Comparison of ENCODE assay signal across 8 mouse cellular contexts in the genomic region with DNA sequence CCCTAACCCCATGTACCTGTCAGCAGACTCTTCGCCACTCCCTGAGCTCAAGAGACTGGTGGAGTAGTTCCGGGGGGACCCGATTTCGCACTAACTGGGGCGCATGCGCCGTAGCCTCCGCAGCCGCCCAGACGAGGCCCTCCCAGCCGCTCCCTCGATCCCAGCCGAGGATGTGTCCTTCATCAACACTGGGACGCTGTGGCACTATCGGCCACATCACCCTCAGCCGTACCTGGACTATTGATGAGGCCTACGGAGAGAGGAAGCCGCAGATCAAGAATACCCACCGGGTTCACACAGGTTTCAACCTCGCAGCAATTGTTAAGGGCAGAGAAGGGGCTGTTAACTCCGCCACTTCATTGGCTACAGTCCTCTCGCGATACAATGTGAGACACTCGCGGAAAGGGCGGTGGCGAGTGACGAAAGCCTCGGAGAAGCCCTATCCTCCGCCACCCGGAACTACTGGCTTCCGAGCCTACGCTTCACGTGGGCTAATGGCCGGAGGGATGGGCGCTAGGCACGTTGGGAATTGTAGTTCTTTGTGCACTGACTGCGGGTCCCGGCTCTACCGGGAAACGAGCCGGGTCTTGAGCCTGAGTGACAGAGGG. TPM values are rescaled to one million over a fixed set of nuclear protein-coding genes. Genes with fewer than 3 reads are reported as not detected.
DNase-seq lines count a peak whose midpoint lies in the region; ATAC-seq and TF ChIP-seq lines count a peak whose summit lies in the region.

No protein-coding gene starts in this region.

- H3K36me3 ChIP-seq in E14TG2a.4 (ENCODE audit: insufficient read depth, low read length) = peaks cover 44% of the 10 kb centered on the region
- peaks cover 35% of the 10 kb centered on the region for H3K36me3 ChIP-seq in forebrain, embryonic 12.5 days (replicated peaks)
- H3K36me3 ChIP-seq in heart, postnatal 0 days (replicated peaks; ENCODE audit: control insufficient read depth, insufficient read depth, low read length) = peaks cover 34% of the 10 kb centered on the region
- peaks cover 30% of the 10 kb centered on the region for H3K36me3 ChIP-seq in liver, embryonic 16.5 days (ENCODE audit: control insufficient read depth, insufficient read depth)
- peaks cover 36% of the 10 kb centered on the region for H3K36me3 ChIP-seq in neural tube, embryonic 13.5 days
- H3K36me3 ChIP-seq in testis, adult 2 months (ENCODE audit: control insufficient read depth, insufficient read depth, low read length) = peaks cover 3% of the 10 kb centered on the region

- H3K9ac ChIP-seq in forebrain, embryonic 12.5 days = peak overlapping the region; percentile 94
- H3K9ac ChIP-seq in heart, postnatal 0 days (replicated peaks; ENCODE audit: low read depth, low read length) = peak overlapping the region; percentile 87
- H3K9ac ChIP-seq in liver, embryonic 16.5 days (ENCODE audit: low read depth, low read length) = peak overlapping the region; percentile 95
- H3K9ac ChIP-seq in neural tube, embryonic 13.5 days = peak overlapping the region; percentile 93

- WGBS in forebrain, embryonic 12.5 days = under 1% methylated on average over 42 of the region's 42 CpGs
- WGBS in heart, postnatal 0 days = under 1% methylated on average over 42 of the region's 42 CpGs
- WGBS in liver, embryonic 16.5 days (ENCODE audit: insufficient replicate concordance) = under 1% methylated on average over 42 of the region's 42 CpGs
- under 1% methylated on average over 42 of the region's 42 CpGs for WGBS in neural tube, embryonic 13.5 days

- no peak for TF ChIP-seq CTCF in E14TG2a.4 (conservative IDR thresholded peaks at IDR 0.05; ENCODE audit: low read length)
- TF ChIP-seq CTCF in heart, postnatal 0 days (IDR thresholded peaks at IDR 0.05; ENCODE audit: low read depth) = 0 out of 2 replicates have a peak, but pooled peaks have one; percentile 4
- TF ChIP-seq CTCF in testis, adult 2 months (IDR thresholded peaks at IDR 0.05; ENCODE audit: control insufficient read depth, insufficient read depth, insufficient replicate concordance, low read depth, low read length) = no peak

- H3K4me2 ChIP-seq in forebrain, embryonic 12.5 days = peak overlapping the region; percentile 86
- peak overlapping the region; percentile 80 for H3K4me2 ChIP-seq in heart, postnatal 0 days (ENCODE audit: low read depth, low read length)
- peak overlapping the region; percentile 94 for H3K4me2 ChIP-seq in liver, embryonic 16.5 days (ENCODE audit: low read depth, low read length)
- H3K4me2 ChIP-seq in neural tube, embryonic 13.5 days = peak overlapping the region; percentile 92

- H3K9me3 ChIP-seq in E14TG2a.4 (ENCODE audit: low read length) = no peaks in the 10 kb centered on the region
- H3K9me3 ChIP-seq in forebrain, embryonic 12.5 days = no peaks in the 10 kb centered on the region
- no peaks in the 10 kb centered on the region for H3K9me3 ChIP-seq in heart, postnatal 0 days (replicated peaks; ENCODE audit: control insufficient read depth, low read length)
- H3K9me3 ChIP-seq in liver, embryonic 16.5 days (replicated peaks; ENCODE audit: control insufficient read depth, low read length) = no peaks in the 10 kb centered on the region
- H3K9me3 ChIP-seq in neural tube, embryonic 13.5 days = no peaks in the 10 kb centered on the region

- H3K4me3 ChIP-seq in E14TG2a.4 (replicated peaks; ENCODE audit: low read length) = peak overlapping the region; percentile 92
- H3K4me3 ChIP-seq in forebrain, embryonic 12.5 days (replicated peaks) = peak overlapping the region; percentile 98
- peak overlapping the region; percentile 87 for H3K4me3 ChIP-seq in heart, postnatal 0 days (ENCODE audit: low read depth, low read length)
- peak overlapping the region; percentile 94 for H3K4me3 ChIP-seq in liver, embryonic 16.5 days (ENCODE audit: low read depth, low read length)
- H3K4me3 ChIP-seq in neural tube, embryonic 13.5 days = peak overlapping the region; percentile 96
- peak overlapping the region; percentile 95 for H3K4me3 ChIP-seq in testis, adult 2 months (ENCODE audit: control insufficient read depth, low read depth, low read length)

- peak; percentile 97 for ATAC-seq in forebrain, embryonic 12.5 days (ENCODE audit: low FRiP score)
- ATAC-seq in heart, postnatal 0 days (ENCODE audit: insufficient read depth, low read depth) = peak; percentile 94
- ATAC-seq in liver, embryonic 16.5 days (ENCODE audit: low read depth) = peak; percentile 89
- ATAC-seq in neural tube, embryonic 13.5 days (ENCODE audit: low read depth) = peak; percentile 96

- no peaks in the 10 kb centered on the region for H3K27me3 ChIP-seq in E14TG2a.4 (ENCODE audit: insufficient read depth, low read length)
- H3K27me3 ChIP-seq in forebrain, embryonic 12.5 days = no peaks in the 10 kb centered on the region
- no peaks in the 10 kb centered on the region for H3K27me3 ChIP-seq in heart, postnatal 0 days (ENCODE audit: control insufficient read depth, insufficient read depth, low read length)
- H3K27me3 ChIP-seq in liver, embryonic 16.5 days (ENCODE audit: control insufficient read depth, insufficient read depth, low read depth, low read length) = no peaks in the 10 kb centered on the region
- no peaks in the 10 kb centered on the region for H3K27me3 ChIP-seq in neural tube, embryonic 13.5 days
- no peaks in the 10 kb centered on the region for H3K27me3 ChIP-seq in testis, adult 2 months (ENCODE audit: control insufficient read depth, insufficient read depth, low read length)

- H3K27ac ChIP-seq in forebrain, embryonic 12.5 days = peak overlapping the region; percentile 92
- peak overlapping the region; percentile 96 for H3K27ac ChIP-seq in heart, postnatal 0 days (ENCODE audit: low read depth)
- peak overlapping the region; percentile 95 for H3K27ac ChIP-seq in liver, embryonic 16.5 days (ENCODE audit: low read length)
- H3K27ac ChIP-seq in neural tube, embryonic 13.5 days (replicated peaks) = peak overlapping the region; percentile 95
- H3K27ac ChIP-seq in testis, adult 2 months (ENCODE audit: control insufficient read depth, insufficient read depth, low read depth, low read length) = peak overlapping the region; percentile 97

- peak; percentile 98 for DNase-seq in c-Kit-positive CD71-positive TER-119-positive erythroid progenitor cells, embryonic 14.5 days (ENCODE audit: low spot score)
- peak; percentile 99 for DNase-seq in heart, postnatal 0 days (ENCODE audit: low spot score)
- DNase-seq in kidney, postnatal 4 days = peak; percentile 97 to 98

- TF ChIP-seq POLR2A in testis, adult 2 months (IDR thresholded peaks at IDR 0.05; ENCODE audit: control insufficient read depth, low read depth, low read length) = peak; percentile 80

- TF ChIP-seq EP300 in heart, postnatal 0 days (IDR thresholded peaks at IDR 0.05; ENCODE audit: low read depth) = peak; percentile 75

- peaks cover 46% of the 10 kb centered on the region for H3K4me1 ChIP-seq in E14TG2a.4 (replicated peaks; ENCODE audit: low read depth, low read length)
- peaks cover 20% of the 10 kb centered on the region for H3K4me1 ChIP-seq in forebrain, embryonic 12.5 days
- H3K4me1 ChIP-seq in heart, postnatal 0 days (ENCODE audit: control insufficient read depth, insufficient read depth) = peaks cover 7% of the 10 kb centered on the region
- H3K4me1 ChIP-seq in liver, embryonic 16.5 days (ENCODE audit: control insufficient read depth, low read depth, low read length) = peaks cover 21% of the 10 kb centered on the region
- H3K4me1 ChIP-seq in neural tube, embryonic 13.5 days (replicated peaks) = peaks cover 25% of the 10 kb centered on the region
- H3K4me1 ChIP-seq in testis, adult 2 months (ENCODE audit: control insufficient read depth, insufficient read depth, low read length) = peaks cover 5% of the 10 kb centered on the region; the same call in 1 of the 2 replicates

RNA-seq across cellular contexts. Expression of a gene that starts 0.7 kb away (rescaled TPM):
- polyA plus RNA-seq in forebrain, embryonic 12.5 days (2016; fragmentation: Nextera tagmentation; extraction: Ambion mirVana) = 150 and 153 TPM in 2 replicates
- 16.9 and 21.9 TPM in 2 replicates for total RNA-seq in heart, postnatal 0 days (2014; rRNA removed; ENCODE audit: low replicate concordance)
- 98.0 and 108 TPM in 2 replicates for polyA plus RNA-seq in heart, postnatal 0 days (2015; fragmentation: Nextera tagmentation; extraction: Ambion mirVana)
- polyA plus RNA-seq in liver, embryonic 16.5 days (2015; fragmentation: Nextera tagmentation; extraction: Ambion mirVana) = 52.9 and 61.3 TPM in 2 replicates
- polyA plus RNA-seq in neural tube, embryonic 13.5 days (2015; fragmentation: Nextera tagmentation; extraction: Ambion mirVana) = 173 and 190 TPM in 2 replicates
- polyA plus RNA-seq in testis, adult 2 months (2012; rRNA removed) = 23.8 and 27.6 TPM in 2 replicates

RNA-seq across cellular contexts. Expression of a gene that starts 0.8 kb away (rescaled TPM):
- 33.8 and 34.3 TPM in 2 replicates for polyA plus RNA-seq in forebrain, embryonic 12.5 days (2016; fragmentation: Nextera tagmentation; extraction: Ambion mirVana)
- total RNA-seq in heart, postnatal 0 days (2014; rRNA removed; ENCODE audit: low replicate concordance) = 10.4 and 17.8 TPM in 2 replicates
- 14.4 and 15.0 TPM in 2 replicates for polyA plus RNA-seq in heart, postnatal 0 days (2015; fragmentation: Nextera tagmentation; extraction: Ambion mirVana)
- polyA plus RNA-seq in liver, embryonic 16.5 days (2015; fragmentation: Nextera tagmentation; extraction: Ambion mirVana) = 13.1 and 14.7 TPM in 2 replicates
- polyA plus RNA-seq in neural tube, embryonic 13.5 days (2015; fragmentation: Nextera tagmentation; extraction: Ambion mirVana) = 24.1 and 26.0 TPM in 2 replicates
- 31.8 and 46.4 TPM in 2 replicates for polyA plus RNA-seq in testis, adult 2 months (2012; rRNA removed)

RNA-seq across cellular contexts. Expression of a gene that starts 39.4 kb away (rescaled TPM):
- not detected in 2 replicates for polyA plus RNA-seq in forebrain, embryonic 12.5 days (2016; fragmentation: Nextera tagmentation; extraction: Ambion mirVana)
- not detected in 2 replicates for total RNA-seq in heart, postnatal 0 days (2014; rRNA removed; ENCODE audit: low replicate concordance)
- polyA plus RNA-seq in heart, postnatal 0 days (2015; fragmentation: Nextera tagmentation; extraction: Ambion mirVana) = not detected in 2 replicates
- not detected in 2 replicates for polyA plus RNA-seq in liver, embryonic 16.5 days (2015; fragmentation: Nextera tagmentation; extraction: Ambion mirVana)
- polyA plus RNA-seq in neural tube, embryonic 13.5 days (2015; fragmentation: Nextera tagmentation; extraction: Ambion mirVana) = not detected in 2 replicates
- polyA plus RNA-seq in testis, adult 2 months (2012; rRNA removed) = not detected in 2 replicates

Comparison
In these comparisons a context has a peak if more than half of its experiments do, and no peak if none do; other contexts are left out.
1. Peak in every context shown above with its lines: DNase-seq, ATAC-seq, H3K4me3 ChIP-seq and H3K27ac ChIP-seq.